Mouse (Mus musculus) liver, embryonic 16.5 days (tissue): ENCODE data around the gene Ivl. TPM values are rescaled to one million over a fixed set of nuclear protein-coding genes. Genes with fewer than 3 reads are reported as not detected.

Experiments
- polyA plus RNA-seq: library from polyadenylated mRNA; unstranded; fragments of >200 nt; fragmentation: Nextera tagmentation; extraction: Ambion mirVana; gene quantifications from 2 replicates; pipeline ENCODE4 v1.2.1, GENCODE M21; 2015

Gene Ivl
- polyA plus RNA-seq, 1 experiment from 2014 or later = not detected

Other genes starting within 250 kb of the Ivl start
- not detected in 2 replicates for gene Sprr2d, start 234.6 kb downstream of the Ivl start, polyA plus RNA-seq
- not detected in 2 replicates for gene Sprr2e, start 221.6 kb downstream of the Ivl start, polyA plus RNA-seq
- gene Sprr2f, start 208.5 kb downstream of the Ivl start, polyA plus RNA-seq = not detected in 2 replicates
- not detected in 2 replicates for gene Sprr2h, start 188.1 kb downstream of the Ivl start, polyA plus RNA-seq
- gene Sprr2i, start 165.7 kb downstream of the Ivl start, polyA plus RNA-seq = not detected in 2 replicates
- not detected in 2 replicates for gene Sprr2j-ps, start 155.7 kb downstream of the Ivl start, polyA plus RNA-seq
- 3.5 and 4.3 TPM in 2 replicates for gene Gm9774, start 144.3 kb downstream of the Ivl start, polyA plus RNA-seq
- gene Sprr2k, start 141.2 kb downstream of the Ivl start, polyA plus RNA-seq = not detected in 2 replicates
- gene Sprr1b, start 134.9 kb downstream of the Ivl start, polyA plus RNA-seq = not detected in 2 replicates
- not detected in 2 replicates for gene Sprr3, start 115.0 kb downstream of the Ivl start, polyA plus RNA-seq
- 0.15 TPM in 1 of 2 replicates, not detected in the other for gene Sprr1a, start 87.8 kb downstream of the Ivl start, polyA plus RNA-seq
- not detected in 2 replicates for gene Sprr4, start 73.2 kb downstream of the Ivl start, polyA plus RNA-seq
- not detected in 2 replicates for gene 2310046K23Rik, start 39.2 kb downstream of the Ivl start, polyA plus RNA-seq
- 0.13 and 0.24 TPM in 2 replicates for gene Smcp, start 15.3 kb upstream of the Ivl start, polyA plus RNA-seq
- not detected in 2 replicates for gene 2210017I01Rik, start 33.8 kb upstream of the Ivl start, polyA plus RNA-seq
- 0.11 TPM in 1 of 2 replicates, not detected in the other for gene Lce6a, start 47.9 kb upstream of the Ivl start, polyA plus RNA-seq
- gene Lce1a1, start 74.6 kb upstream of the Ivl start, polyA plus RNA-seq = not detected in 2 replicates
- not detected in 2 replicates for gene Lce1b, start 83.2 kb upstream of the Ivl start, polyA plus RNA-seq
- gene Lce1a2, start 96.6 kb upstream of the Ivl start, polyA plus RNA-seq = not detected in 2 replicates
- gene Lce1c, start 105.5 kb upstream of the Ivl start, polyA plus RNA-seq = not detected in 2 replicates
- not detected in 2 replicates for gene Lce1d, start 113.5 kb upstream of the Ivl start, polyA plus RNA-seq
- not detected in 2 replicates for gene Lce1e, start 135.3 kb upstream of the Ivl start, polyA plus RNA-seq
- gene Lce1f, start 146.6 kb upstream of the Ivl start, polyA plus RNA-seq = not detected in 2 replicates
- gene Gm38119, start 165.4 kb upstream of the Ivl start, polyA plus RNA-seq = not detected in 2 replicates
- gene Lce1g, start 178.6 kb upstream of the Ivl start, polyA plus RNA-seq = not detected in 2 replicates
- gene Lce1h, start 191.3 kb upstream of the Ivl start, polyA plus RNA-seq = not detected in 2 replicates
- not detected in 2 replicates for gene Lce1i, start 205.2 kb upstream of the Ivl start, polyA plus RNA-seq
- gene Lce1j, start 216.8 kb upstream of the Ivl start, polyA plus RNA-seq = not detected in 2 replicates
- not detected in 2 replicates for gene Lce1k, start 234.2 kb upstream of the Ivl start, polyA plus RNA-seq